Mouse (Mus musculus) left cerebral cortex, adult 18-20 months (tissue): Measurements from ENCODE around the gene Hjurp. TPM values are rescaled to one million over a fixed set of nuclear protein-coding genes. Genes with fewer than 3 reads are reported as not detected.
"Not testable (repeated sequence)": the region's sequence is repeated elsewhere in the genome, so short reads cannot be mapped to it uniquely, and the experiment has no call there.

Experiments
- DNase-seq, 2 experiments: peaks; one replicate each; pipeline ENCODE4 v3.0.0; 2021 to 2022; ENCODE audit warnings: low spot score in 2 of 2, mixed read lengths in 1 of 2
- total RNA-seq, 2 experiments: library from RNA; stranded (reverse); gene quantifications; 2 replicates each; pipeline ENCODE4 v1.2.3; 2021

Hjurp gene
- total RNA-seq, 2 experiments from 2014 or later = 46.6 to 48.6 TPM

DNA sequence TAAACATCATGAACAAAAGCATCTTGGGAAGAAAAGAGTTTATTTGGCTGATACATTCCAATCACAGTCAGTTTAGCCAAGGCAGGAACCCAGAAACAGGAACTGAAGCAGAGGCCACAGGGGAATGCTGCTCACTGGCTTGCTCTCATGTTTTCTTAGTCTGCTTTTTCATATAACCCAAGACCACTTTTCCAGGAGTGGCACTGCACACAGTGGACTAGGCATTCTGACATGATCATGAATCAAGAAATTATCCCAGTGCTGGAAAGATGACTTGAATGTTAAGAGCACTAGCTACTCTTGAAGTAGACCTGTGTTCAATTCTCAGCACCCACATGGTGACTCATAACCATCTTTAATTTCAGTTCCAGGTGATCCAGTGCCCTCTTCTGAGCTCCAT is 51.7 kb downstream of the Hjurp start:
- DNase-seq = peak in 1 of 2 experiments; percentile 1

DNA sequence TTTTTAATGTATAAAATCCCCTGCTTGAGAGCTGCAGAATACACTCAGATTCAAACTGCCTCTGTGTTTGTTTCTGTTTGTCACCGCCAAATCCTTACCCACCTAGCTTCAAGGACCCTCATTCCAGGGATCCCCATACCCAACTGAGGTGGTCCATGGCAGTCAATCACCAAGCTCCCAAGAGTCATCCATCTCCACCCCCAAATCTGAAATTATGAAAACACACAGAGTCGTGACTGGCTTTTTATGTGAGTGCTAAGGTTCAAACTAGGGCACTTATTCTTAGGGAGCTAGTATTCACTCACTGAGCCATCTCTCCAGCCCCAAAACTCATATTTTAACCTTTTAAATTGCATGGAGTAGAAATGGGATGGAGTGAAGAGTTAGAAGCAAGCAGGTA is 52.1 kb downstream of the Hjurp start:
- DNase-seq = not testable (repeated sequence)

DNA sequence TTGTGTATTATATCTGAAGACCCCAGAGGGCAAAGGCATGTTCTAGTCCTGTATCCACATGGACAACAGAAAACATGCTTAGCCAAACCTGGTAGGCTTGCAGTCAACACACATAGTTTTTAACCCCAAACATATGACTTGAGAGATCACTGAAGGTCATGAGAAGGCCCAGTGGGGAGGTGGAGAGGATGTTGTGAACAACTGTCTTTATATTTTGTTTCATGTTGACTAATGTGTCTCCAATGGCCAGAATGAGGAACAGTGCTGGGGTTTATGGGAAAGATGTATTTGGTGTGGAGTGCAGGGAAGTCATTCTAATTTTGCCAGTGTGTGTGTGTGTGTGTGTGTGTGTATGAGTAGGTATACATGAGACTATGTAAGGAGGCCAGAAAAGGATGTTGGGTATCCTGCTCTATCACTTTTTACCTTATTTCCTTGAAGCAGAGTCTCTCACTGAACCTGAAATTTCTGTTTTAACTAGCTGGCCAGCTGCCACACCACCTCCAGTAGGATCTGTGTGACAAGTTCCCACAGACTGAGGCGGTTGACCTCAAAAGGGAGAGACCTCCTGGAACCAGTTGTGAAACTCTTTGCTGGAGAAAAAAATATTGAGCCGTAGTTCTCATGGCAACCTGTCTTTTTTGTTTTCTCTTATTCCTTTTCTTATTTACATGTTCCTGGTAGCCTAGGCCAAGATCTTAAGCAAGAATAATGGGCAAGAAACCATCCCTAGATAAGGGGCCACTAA is 53.2 kb downstream of the Hjurp start:
- no peak for DNase-seq

DNA sequence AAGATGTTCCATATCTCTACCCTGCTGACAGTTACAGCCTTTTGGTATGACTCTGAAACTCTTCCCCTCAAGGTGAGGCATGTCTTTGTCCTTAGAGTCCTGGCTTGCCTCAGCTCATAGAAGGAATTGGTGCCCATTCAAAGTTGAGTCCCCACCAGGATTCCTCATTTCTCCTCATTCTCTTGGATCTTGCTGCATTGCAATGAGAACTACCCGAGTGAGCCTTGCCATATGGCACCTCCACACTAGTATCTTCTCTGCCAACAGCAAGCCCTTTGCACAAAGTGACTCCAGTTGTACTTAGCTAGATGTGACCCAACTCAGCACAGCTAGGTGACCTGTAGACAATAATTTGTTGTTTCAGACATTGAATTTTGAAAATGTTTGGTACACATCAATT is 53.8 kb downstream of the Hjurp start:
- no peak for DNase-seq

DNA sequence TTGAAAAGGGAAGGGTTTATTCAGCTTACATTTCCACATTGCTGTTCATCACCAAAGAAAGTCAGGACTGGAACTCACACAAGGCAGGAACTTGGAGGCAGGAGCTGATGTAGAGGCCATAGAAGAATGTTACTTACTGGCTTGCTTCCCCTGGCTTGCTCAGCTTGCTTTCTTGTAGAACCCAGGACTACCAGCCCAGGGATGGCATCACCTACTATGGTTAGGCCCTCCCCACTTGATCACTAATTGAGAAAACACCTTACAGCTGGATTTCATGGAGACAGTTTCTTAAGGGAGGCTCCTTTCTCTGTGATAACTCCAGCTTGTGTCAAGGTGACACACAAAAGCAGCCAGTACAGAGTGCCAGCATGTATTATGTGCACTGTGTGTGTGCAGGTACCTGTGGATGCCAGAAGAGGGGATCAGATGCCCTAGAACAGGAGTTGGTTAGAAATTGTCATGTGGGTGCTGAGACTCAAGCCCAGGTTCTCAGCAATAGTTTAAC is 54.4 kb downstream of the Hjurp start:
- DNase-seq = not testable (repeated sequence)

DNA sequence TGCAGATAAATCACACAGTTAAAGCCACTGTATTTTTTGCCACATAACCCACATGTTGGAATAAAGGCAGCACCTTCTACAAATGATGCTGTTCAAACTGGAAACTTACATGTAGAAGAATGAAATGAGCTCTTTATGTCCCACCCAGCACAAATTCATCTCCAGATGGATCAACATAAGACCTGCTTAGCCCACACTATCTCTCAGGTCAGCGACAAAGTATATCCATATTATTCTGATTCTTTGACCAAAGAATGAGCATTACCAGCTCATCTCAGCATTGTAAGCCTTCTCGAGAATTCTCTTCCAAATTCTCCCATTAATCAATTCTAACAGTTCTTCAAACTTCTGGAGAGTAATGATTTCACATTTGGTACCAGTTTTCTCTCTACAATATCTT is 55.2 kb downstream of the Hjurp start:
- DNase-seq = no peak

DNA sequence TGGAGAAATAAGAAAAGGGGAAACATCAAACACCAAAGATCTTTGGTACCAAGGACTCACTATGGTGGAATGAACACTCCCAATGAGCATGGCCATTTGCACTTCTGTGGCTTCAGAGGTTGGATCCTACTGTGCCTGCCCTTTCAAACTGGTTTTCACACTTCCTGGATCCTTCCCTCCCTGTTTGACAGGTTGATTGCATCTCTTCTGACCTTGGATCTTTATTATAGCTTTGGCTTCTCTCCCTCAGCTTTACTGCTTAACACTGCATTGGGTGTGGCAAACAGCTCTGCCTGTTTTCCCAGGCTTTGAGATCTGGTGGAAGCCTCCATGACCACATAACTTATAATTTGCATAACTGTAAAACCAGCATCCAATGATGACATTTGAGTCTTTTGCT is 57.1 kb downstream of the Hjurp start:
- DNase-seq = no peak

DNA sequence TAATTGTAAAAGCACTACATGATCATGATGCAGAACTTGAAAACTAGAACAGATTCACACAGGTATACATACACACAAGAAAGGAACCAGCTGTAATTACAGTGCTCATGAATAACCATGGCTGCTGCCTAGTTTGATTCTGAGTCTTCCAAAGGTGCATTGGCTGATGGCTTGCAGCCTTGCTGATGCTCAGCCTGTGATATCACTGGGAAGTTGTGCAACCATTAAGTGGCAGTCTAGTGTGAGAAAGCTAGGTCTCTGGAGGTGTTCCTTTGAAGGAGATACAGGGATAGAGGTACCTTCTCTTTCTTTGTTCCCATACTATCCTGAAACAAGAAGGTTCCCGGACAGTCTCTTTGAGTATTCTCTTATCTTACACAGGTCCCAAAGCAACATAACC is 58.4 kb downstream of the Hjurp start:
- no peak for DNase-seq

DNA sequence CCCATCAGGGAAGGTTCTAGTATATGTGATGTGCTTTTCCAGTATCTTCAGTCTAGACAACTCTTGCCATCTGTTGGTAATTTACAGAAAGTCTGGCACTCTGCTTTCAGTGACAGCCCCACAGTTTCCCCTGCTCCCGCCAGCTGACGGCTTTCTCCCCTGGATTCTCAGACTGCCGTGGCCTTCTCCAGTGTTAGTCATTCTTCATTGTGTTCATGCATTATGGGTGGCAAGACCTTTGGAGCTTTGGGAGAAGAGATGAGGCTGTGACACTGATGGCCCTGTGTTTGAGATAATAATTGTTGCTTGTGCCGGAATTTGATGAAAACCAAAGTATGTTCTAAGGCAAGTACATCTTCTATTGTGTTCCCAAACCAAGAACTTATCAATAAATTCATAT is 58.8 kb downstream of the Hjurp start:
- no peak for DNase-seq

DNA sequence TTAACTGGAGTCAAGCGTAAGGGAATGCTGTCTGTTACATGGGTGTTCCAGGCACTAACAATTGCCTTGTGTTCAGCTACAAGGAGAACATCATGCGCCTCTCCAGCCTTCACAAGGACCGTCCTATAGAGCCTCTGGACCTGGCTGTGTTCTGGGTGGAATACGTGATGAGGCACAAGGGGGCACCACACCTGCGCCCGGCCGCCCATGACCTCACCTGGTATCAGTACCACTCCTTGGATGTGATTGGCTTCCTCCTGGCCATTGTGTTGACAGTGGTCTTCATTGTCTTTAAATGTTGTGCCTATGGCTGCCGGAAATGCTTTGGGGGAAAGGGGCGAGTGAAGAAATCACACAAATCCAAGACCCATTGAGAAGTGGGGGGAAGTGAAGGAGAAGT is 59.4 kb downstream of the Hjurp start:
- no peak for DNase-seq

DNA sequence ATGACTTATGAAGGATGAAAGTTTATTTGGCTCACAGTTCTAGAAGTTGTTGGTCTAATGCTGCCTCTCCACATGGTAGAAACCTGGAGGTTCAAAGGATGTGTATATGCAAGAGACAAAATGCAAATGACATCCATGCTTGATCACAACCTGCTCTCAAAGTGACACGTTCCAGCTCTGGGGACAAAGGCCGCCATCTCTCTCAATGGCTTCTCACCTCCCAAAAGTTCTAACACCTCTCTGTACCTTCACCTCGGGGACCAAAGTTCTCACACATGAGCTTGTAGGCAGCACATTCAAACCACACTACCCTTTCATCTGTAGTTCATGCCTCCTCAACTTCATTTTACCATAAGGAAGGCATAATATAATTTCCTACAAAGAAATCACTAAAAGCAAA is 59.9 kb downstream of the Hjurp start:
- DNase-seq = no peak

DNA sequence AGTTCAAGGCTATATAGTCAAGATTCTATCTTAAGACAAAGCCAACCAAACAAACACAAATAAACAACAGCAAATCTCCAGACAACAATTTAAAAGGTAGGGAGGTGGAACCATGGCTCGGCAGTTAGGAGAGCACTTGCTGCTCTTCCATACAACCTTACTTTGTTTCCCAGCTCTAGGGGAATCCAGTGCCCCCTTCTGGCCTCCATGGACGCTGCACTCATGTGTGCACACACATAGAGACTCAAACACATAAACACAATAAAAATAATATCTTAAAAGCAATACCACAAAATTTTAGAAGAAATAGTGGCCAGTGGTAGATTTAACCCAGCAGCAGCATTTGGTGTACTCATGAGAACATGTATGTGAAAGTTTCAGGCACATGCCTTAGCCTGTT is 60.3 kb downstream of the Hjurp start:
- DNase-seq = no peak

DNA sequence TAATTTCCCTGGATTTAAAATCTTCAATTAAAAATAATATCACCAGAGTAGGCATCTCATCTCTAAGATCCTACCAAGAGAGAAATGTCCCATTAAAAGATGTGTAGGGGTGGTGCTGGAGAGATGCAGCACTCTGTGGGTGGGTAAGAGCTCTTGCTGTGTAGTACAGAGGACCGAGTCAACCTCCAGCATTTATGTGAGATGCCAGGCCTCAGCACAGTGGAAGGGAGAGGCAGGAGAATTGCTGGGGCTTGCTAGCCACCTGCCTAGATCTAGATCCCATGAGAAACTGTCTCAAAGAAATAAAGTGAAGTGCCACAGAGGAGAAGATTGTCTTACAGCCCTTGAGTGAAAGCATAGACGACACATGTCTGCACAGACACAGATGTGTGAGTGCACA is 60.9 kb downstream of the Hjurp start:
- no peak for DNase-seq

DNA sequence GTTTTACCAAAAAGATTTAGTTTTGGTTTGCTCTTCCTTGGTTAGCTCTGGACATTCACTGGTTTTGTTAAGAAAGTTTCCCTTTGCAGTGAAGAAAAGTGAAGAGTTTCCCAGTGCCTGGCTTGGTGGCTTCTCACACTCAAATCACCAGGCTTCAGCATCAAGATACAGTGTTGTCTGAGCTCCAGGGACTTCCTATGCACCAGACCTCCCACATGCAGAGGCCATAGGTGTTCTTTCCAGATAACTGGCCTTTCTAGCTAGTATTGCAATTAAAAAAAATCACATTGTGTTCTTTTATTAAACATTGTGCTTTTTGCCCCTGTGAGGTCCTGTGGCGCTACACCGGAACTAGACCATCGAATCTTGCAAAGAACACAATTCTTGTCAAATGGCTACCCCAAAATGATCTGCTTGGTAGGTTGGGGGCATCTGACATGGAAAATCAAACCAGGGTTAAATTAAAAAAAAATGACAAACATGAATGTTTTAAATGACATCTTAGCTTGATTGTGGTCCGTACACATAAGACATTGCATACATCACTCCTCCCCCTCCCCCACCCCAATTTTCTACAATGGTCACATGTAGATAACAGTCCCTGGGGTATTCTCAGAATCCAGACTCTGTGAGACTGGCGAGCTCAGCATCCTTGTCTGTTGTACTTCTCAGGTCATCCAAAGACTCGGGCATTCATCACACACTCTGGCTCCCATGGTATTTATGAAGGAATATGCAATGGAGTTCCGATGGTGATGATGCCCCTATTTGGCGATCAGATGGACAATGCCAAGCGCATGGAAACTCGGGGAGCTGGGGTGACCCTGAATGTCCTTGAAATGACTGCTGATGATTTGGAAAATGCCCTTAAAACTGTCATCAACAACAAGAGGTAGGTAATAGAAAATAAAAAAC is 61.7 kb downstream of the Hjurp start:
- DNase-seq = no peak

DNA sequence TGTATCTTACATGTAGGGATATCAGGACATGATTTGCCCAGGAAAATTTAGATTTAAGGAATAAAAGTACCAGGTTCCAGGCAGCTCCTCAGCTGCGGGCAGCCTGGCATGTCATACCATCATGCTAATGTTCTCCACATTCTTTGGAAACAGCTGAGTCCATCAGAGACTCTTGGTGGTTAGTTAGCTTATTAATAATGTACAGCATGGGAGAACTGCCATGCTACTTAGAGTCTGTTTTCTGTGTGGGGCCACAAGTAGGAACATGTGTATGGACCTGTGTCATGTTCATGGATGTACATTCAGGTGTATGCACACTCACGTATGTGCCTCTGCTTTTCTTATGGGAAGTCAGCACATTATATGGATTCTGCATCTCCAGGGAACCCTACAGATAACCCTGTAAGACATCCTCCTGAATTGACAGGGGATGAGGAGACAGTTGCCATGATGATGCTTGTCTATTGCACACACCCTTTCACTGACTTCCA is 62.9 kb downstream of the Hjurp start:
- DNase-seq = no peak

DNA sequence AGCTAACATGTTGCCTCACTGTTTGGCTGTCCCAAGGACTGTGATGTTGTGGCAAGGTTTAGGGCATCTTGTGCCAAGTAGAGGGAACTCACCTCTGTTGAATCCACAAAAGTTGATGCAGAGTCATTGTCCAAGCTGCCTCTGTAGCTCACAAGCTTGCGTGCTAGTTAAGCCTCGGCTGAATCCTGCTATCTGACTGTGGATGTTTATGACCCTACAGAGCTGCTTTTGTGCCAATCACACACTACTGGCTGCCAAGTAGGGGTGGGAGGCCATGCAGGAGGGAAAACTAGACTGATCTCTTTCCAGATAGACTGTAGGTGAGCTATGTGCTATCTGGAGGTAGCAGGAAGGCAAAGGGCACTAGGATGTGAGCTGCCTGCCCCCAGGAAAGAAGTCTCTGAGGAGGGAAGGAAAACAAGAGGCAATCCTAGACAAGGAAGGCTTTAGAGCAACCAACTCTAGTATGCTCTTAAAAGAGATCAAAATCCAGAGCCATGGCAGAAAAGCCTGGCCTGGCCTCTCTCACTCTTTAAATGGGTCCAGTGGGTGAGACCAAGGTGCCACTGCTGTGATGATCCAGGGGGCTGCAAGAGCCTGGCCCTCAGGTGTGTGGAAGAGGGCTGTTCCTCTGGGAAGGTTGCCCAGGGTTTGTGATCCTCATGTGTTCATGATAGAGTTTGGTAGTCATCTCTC is 63.5 kb downstream of the Hjurp start:
- no peak for DNase-seq

DNA sequence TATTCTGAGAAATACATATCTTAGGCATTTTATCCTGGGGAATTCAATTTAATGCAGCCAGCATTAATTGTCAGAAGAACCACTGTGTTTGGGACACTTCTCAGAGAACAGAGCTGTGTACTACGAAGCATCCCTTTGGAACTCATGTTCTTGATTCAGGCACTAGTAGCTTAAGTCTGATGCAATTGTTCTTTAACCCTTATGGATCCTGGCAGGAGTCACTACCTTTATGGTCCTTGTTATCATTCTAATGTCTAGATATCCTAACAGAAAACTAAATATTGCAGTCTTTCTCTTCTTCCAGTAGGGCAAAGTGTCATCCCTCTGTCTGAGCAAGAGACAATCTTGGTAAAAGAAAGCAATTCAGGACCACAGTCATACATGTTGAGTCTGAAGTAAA is 64.4 kb downstream of the Hjurp start:
- no peak for DNase-seq
